Mouse (Mus musculus) mature B cell (primary cell): Measurements from ENCODE around the gene Gimap9.

Experiments
- in situ Hi-C: fragments of 300-500 bp; cut with MboI; formaldehyde crosslinking; loops from 2 replicates; pipeline ENCODE4 v1.14.3; 2019

Gimap9 gene

DNA sequence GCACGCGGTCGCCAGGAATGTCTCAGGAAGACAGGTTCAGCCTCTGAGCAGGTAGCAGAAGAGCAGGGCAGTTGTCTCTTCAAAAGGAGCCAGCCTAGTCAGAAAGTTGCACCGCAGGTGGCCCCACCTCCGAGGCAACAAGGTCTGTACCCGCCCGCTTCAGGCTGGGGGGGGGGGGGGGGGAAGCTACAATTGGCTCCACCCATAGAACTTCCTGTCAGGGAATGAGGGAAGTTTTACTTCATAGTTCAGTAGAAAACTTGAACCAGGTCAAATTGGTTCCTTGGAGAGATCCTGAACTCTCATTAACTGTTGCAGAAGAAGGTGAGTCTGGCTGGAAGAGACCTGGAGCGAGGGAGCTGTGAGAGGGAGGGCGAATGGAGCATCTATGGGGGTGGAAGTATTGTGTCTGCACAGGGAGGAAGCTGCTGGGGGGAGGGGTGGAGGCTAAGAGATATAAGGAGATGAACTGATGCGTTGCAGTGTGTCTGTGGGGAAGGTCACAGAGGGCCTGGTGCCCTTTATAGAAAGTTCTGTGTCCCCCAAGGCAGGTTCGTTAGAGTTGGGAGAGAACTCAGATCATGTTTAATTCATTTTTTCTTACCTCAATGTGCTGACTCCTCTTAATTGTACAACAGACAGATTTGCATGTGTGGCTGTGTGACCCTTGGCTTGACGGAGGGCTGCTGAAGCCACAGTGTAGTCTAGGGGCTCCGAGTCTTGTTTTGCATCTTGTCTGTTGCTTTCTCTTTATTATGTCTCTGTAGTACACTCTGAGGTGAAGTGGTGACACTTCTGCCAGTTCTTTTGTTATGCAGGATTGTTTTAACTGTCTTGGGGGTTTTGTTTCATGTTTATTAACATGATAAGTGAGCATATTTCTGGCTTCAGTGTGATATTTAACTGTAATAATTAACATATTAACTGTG lies at the start of gene Gimap9:
Gimap9 (plus strand) TSS at position 199 of the 929 bp plus-strand sequence.
- in situ Hi-C loops, result no loop called here

DNA sequence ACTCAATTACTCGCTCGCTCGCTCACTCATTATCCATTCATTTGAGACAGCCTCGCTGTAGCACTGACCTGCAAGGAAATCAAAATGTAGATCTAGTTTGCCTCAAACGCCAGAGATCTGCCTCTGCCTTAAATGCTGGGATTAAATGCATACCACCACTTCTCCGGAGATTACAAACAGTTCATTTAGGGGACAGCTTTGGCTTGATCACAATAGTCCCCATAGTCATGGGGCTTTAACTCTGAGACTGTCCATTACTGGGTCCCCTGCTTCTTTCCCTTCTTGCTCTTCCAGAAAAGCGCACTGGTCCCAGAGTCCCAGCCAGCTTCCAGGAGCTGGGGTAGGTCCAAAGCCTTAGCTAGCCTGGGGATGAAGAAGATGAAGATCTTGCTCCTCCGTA lies 49.5 kb upstream of the Gimap9 start, which contains the start of gene AI854703:
AI854703 (plus strand) TSS at position 301 of the 400 bp plus-strand sequence.
- in situ Hi-C loops, result loop anchor here (25.0 kb wide), 1 partner anchor 439 kb away; no protein-coding TSS in a partner anchor

DNA sequence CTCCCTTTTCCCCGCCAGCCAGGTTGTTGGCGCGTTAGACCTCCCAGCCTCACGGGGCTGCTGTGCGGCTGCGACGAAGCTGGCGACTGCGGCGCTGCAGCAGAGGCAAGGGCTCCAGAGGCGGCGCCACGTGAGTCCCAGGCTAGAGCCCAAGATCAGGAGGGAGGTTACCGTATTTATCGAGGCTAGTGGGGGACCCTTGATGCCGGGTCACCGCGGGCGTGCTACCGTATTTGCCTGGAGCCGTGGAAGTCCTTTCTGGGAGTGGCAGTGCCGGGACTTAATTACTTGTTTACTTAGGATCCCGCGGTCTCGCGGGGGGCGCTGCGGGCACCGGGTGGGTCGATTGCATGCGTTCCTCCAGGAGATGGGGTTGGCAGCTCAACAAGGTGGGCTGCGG lies 48.9 kb upstream of the Gimap9 start:
- in situ Hi-C loops, result loop anchor here (25.0 kb wide), 1 partner anchor 440 kb away; no protein-coding TSS in a partner anchor

DNA sequence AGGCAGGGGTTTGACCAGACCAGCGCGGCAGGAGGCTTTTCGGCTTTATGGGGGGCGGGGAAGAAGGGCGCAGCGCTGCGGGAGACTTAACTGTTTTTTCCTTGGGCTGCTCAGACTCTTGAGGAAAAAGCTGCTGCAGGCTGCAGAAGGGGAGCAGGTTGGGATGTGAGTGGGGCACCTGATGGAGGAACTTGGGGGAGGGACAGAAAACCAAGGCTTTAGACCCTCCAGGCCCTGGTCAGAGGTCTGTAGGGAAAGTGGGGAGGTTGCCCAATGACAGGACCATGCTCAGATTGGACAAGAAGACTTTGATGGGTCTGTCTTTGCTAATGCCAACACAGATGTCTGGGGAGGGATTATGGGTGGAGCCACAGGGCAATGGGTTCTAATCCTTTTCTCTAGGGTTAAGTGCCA lies 48.4 kb upstream of the Gimap9 start:
- in situ Hi-C loops, result loop anchor here (25.0 kb wide), 1 partner anchor 440 kb away; no protein-coding TSS in a partner anchor

DNA sequence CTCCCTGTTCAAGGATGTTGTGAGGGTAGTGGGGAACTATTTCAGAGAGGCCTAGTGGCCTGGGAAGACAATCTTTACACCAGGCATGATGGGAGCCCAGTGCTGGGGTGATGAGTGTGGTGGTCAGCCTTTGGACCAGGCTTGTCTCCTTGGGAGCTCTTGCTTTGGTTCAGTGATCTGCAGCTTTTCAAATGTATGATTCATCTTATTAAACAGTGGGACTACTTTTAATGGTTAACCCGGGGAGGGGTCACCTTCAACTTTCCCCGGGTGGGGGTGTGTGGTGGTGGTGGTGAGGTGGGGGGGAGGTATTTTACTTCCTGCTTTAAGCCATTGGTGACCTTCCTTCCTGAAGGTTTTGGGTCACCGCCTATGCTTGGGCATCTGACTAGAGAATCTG lies 47.6 kb upstream of the Gimap9 start:
- in situ Hi-C loops, result loop anchor here (25.0 kb wide), 1 partner anchor 441 kb away; no protein-coding TSS in a partner anchor

DNA sequence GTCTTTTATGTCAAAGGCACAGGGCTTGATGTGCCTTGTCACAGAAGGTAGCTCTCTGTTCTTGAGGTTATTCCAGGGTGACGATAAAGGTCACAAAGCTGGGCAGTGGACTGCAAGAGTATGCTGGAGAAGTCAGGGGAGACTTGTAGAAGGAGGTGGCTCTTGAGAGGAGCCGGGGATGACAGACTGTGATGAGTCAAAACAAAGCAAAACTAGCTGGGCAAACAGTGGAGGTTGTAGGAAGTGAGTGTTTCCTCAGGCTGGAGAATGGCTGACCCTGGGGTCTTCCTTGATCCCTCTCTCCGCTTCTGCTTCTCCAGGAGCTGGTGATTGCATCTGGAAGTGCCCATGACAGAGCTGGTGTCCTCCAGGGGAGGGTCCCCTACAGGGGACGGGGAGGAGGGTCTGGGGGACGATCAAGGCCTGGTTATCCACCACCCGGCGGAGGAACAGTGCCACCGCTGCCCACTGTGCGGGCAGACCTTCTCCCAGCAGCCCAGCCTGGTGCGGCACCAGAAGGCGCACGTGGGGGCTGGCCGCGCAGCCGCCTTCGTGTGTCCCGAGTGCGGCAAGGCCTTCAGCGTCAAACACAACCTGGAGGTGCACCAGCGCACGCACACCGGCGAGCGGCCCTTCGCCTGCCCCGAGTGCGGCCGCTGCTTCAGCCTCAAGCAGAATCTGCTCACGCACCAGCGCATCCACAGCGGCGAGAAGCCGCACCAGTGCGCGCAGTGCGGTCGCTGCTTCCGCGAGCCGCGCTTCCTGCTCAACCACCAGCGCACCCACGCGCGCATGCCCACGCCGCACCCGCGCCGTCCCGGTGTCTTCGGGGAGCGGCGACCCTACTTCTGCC lies 46.9 kb upstream of the Gimap9 start:
- in situ Hi-C loops, result loop anchor here (25.0 kb wide), 1 partner anchor 442 kb away; no protein-coding TSS in a partner anchor

DNA sequence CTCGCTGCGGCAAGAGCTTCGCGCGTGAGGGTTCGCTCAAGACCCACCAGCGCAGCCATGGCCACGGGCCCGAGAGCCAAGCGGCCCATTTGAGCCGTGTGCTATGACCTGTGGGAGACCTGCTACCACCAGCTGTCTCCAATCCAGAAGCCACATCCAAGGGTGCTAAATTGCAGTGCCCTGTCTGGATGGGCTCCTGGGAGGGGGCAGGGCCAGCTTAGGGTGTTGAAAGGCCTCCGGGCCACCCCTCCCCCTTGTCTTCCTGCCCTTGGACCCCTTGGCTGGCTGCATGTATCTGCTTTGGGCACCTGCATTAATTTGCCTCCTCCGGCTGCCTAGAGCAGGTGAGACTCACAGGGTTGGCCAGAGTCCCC lies 46.3 kb upstream of the Gimap9 start:
- in situ Hi-C loops, result loop anchor here (25.0 kb wide), 1 partner anchor 442 kb away; no protein-coding TSS in a partner anchor

DNA sequence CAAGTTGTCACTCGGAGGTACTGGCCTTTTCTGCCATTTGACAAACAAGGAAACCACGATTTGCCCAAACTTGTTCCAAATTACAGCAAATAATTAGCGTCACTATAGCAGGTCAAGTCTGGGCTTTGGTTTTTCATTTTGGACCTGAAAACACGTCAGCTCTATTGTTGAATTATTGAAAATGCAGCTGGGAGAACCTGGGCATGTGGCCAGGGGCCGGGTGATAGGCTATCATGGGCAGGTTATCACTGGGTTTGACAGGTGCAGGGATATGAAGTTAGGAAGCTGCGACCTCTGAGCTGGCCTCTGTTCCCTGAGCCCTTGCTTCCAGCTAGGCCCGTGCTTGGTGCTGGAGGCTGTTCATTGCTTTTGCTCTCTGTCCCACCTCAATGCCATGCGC lies 45.1 kb upstream of the Gimap9 start:
- in situ Hi-C loops, result loop anchor here (25.0 kb wide), 1 partner anchor 444 kb away; no protein-coding TSS in a partner anchor

DNA sequence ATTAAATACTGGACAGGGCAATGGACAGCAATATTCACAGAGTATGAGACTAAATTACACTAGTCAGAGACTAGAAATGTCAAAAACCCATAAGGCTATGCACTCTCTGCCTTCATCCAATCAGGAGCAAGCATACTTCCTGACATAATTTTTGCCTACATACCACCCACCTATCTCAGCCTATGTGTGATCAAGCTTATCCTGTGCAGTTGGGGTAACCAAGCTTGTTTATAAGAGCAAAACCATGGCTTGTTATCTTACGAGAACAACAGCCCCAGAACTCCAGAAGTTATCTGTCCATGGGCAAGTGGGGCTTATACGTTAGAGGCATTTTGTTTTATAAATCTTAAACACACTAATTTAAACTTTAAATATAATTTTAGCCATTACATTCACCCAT lies 40.8 kb upstream of the Gimap9 start:
- in situ Hi-C loops, result loop anchor here (25.0 kb wide), 1 partner anchor 448 kb away; no protein-coding TSS in a partner anchor

DNA sequence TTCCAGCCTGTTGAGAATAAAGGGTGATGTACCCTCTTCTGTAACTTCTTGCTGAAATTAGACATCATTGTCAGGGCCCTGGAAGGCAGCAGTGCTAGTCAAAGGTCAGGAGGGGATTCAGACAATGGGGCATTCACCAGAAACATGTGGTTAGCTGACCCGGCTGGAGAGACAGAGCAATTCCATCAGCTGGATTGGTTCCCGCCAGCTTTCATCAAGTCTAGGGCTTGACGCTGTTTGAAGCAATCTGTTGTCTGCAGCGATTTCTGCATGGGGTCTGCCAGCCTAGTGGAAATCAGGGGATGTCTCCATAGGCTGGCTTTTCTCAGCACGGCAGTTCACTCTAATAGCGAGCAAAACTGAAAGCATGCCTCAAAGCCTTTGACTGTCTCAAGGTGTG lies 39.4 kb upstream of the Gimap9 start:
- in situ Hi-C loops, result loop anchor here (25.0 kb wide), 1 partner anchor 449 kb away; no protein-coding TSS in a partner anchor

DNA sequence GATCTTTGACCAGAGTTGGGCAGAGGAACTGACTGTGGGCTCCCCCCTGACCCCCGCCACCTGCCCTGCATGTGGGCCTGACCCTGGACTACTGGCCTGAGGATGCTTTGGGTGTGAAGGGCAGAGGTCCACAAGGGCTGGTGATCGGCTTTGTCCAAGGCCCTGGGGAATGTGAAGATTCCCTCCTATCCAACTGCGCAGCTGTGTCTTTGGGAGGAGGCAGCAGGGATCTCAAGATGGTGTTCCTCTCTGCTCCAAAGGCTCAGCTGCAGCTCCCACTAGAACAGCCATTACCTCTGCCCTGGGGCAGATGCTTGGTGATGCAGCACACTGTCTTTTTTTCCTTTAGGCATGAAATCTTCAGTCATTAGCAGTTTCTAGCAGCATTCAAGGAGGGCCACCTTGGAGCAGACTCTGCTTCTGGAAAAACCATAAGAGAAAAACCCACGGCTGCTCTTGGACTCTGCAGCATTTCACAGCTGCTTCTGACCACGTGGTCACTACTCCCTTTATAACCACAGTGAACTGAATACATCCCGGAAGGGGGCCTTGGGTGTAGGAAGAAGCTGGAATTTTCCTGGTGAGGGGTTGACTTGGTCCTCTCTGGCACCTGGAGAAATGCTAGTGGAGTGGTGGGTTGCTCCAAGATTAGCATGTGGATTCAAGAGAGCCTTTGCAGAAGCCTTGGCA lies 38.0 kb upstream of the Gimap9 start:
- in situ Hi-C loops, result loop anchor here (25.0 kb wide), 1 partner anchor 451 kb away; no protein-coding TSS in a partner anchor

DNA sequence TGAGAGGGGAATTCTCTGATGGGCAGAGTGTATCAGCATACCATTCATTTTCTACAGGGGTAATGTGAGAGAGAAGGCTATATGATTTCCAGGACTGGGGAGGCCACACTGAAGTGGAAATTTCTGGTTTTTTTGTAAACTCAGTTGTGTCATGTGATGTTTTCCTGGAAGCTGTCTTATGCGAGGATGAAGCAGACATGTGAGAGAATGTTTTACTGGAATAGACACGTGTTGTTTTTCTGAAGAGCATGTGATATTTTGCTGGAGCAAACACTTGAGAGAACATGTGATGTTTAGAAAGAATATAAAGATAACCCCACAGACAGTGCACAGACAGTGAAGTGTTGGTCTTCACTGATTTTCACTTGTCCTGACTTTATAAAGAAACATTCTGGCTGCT lies 37.4 kb upstream of the Gimap9 start:
- in situ Hi-C loops, result loop anchor here (25.0 kb wide), 1 partner anchor 451 kb away; no protein-coding TSS in a partner anchor

DNA sequence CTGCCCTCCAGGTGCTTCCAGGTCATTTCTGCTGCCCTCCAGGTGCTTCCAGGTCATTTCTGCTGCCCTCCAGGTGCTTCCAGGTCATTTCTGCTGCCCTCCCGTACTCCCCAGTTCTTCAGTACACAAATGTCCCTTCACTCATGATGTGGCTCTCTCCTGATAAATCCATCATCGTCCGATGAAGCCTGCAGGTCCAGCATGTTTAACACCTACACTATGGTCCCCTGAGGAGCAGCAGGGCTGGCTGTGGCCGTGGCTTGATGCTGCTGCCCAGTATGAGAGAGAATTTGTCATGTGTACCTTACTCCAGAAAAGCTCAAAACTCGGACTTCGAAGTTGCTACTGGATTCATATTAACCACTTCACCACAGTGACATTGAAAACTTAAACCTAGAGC lies 34.5 kb upstream of the Gimap9 start:
- in situ Hi-C loops, result loop anchor here (25.0 kb wide), 1 partner anchor 454 kb away; no protein-coding TSS in a partner anchor

DNA sequence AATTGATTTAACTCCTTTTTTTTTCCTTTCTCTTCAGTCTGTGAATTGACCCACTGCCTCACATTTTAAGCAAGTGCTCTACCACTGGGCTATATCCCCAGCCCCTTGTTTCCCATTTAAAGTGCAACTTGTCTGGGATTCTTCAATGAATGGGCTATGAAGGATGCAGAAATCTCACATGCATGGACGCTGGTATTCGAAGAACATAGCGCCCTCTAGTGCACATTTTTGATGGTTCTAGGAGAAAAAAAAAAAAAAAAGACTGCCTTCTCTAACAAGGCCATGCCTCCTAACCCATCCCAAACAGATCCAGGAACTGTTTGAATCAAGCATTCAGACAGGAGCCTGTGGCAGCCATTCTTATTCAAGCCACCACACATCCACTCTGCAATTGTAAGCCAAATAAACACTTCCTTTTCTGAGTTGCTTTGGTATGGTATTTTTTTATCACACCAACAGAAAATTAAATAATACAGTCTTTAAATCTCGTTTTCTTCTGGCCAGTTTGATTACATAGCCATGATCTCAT lies 33.1 kb upstream of the Gimap9 start:
- in situ Hi-C loops, result loop anchor here (25.0 kb wide), 1 partner anchor 456 kb away; no protein-coding TSS in a partner anchor

DNA sequence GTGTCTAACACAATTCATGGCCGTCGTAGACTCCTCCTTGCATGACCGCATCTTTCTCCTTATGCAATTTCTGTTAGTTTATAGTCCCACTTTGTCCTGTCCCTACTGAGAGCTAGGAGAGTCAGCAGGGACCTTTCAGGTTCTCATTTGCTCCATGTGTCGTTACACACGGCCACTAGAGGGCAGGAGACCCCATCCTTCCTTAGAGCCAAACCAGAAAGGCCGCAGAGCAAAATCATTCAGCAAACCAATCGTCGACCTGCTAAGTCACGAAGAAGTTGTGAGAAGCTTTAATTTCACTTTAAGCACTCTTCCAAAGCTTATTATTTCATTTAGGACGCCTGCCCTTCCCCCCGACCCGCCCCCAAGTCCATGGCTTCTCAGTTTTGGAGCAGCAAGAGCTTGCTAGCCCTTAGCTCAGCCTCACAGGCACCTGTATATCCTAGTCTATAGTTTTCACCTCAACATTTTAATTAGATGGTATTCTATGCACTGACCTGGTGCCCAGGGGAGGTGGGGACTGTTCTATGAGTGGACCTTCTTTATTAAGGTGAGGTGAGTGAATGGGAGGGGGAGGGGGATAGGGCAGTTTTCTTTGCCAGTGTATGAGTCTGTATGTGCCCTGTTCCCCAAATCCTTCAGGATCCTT lies 30.1 kb upstream of the Gimap9 start:
- in situ Hi-C loops, result loop anchor here (5.0 to 25.0 kb wide), 3 partner anchors 47 to 458 kb away; partner anchors contain the start of gene Gimap3

DNA sequence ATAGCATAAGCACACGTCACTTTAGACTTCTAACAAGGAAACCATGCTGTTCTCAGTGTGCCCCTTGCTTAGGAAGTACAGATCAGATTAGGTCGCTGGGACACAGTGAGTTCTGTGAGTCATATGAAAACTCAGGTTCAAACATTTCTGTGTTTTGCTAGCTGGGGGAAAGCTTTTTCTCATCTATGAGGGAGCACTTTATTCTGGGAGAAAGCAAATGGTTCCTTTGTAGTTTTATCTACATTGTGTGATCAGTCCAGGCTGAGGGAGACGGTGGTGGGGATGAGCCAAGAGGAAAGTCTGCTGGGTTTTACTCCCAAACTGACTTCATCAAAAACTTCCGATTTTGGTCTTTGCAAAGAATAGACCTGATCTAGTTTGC lies 29.6 kb upstream of the Gimap9 start:
- in situ Hi-C loops, result loop anchor here (5.0 to 25.0 kb wide), 3 partner anchors 46 to 459 kb away; partner anchors contain the start of gene Gimap3

DNA sequence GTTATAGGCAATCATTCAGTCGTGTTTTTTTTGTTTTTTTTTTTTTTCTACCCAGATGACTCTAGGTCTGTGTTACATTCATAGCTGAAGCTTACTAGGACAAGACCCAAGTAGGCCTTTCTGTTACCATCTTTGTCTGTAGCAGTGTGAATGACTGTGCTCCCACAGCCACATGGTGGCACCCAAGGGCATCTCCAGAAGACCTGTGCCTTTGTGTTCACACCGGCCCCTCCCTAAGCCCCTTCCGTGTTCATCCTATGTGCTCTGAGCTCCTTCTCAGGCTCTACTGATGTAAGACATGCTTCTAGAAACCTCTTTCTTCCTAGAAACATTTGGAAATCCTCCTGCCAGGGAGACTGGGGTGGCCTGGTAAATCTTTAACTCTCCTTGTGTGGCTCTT lies 28.9 kb upstream of the Gimap9 start, which contains the start of gene Gimap8:
Gimap8 (plus strand) TSS at position 240 of the 400 bp plus-strand sequence.
- in situ Hi-C loops, result loop anchor here (5.0 to 25.0 kb wide), 3 partner anchors 45 to 460 kb away; partner anchors contain the start of gene Gimap3

DNA sequence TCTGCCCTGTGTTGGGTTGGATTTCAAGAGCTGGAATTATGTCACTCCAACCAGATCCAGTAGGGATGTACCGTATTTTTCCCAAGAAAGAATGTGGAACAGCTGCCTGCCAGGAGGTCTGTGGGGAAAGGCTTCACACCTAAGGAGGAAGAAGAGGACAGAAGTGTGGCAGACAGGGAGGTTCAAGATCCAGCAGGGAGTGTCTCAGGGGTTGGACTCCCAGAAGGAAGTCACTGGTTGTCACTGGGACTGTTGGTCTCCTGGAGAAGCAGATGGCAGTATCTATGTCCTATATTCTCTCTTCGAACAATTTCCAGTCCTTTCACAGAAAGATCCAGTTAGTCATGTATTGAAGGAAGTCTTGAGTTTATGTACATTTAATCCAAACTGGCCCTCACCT lies 28.3 kb upstream of the Gimap9 start:
- in situ Hi-C loops, result loop anchor here (5.0 to 25.0 kb wide), 3 partner anchors 45 to 460 kb away; partner anchors contain the start of gene Gimap3

DNA sequence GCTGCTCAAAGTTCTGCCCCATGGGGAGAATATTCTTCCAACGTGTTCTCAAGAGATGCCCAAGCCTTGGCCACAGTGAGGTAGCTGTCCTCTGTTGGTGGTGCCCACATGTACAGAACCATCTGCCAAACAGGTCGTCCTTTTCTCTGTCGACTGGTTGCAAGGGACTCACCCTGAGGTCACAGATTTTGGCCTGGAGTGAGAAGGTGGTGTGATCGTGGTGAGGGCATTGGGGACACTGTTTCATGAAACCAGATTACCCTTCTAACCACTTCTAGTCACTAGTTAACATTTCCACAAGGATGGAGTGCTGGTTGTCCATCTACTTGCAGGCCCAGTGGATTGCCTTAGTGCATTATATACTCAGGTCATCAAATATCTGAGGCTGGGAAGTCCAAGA lies 27.1 kb upstream of the Gimap9 start:
- in situ Hi-C loops, result loop anchor here (5.0 to 25.0 kb wide), 3 partner anchors 44 to 461 kb away; partner anchors contain the start of gene Gimap3

DNA sequence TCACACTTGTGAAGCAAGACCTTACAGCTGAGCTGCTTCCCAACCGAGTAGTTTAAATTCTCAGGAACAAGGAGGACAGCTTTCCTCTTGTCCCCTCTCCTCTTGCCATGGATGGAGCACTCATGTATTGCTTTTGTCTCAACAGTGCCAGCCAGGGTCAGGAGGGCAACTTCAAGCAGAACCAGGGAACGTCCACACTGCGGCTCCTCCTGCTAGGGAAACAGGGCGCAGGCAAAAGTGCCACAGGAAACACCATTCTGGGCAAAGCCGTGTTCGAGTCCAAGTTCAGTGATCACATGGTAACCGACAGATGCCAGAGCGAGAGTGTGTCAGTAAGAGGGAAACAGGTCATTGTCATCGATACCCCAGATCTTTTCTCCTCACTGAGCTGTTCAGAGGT lies 25.9 kb upstream of the Gimap9 start:
- in situ Hi-C loops, result no loop called here
